ENCODE assay signal across 8 mouse cellular contexts in the genomic region with DNA sequence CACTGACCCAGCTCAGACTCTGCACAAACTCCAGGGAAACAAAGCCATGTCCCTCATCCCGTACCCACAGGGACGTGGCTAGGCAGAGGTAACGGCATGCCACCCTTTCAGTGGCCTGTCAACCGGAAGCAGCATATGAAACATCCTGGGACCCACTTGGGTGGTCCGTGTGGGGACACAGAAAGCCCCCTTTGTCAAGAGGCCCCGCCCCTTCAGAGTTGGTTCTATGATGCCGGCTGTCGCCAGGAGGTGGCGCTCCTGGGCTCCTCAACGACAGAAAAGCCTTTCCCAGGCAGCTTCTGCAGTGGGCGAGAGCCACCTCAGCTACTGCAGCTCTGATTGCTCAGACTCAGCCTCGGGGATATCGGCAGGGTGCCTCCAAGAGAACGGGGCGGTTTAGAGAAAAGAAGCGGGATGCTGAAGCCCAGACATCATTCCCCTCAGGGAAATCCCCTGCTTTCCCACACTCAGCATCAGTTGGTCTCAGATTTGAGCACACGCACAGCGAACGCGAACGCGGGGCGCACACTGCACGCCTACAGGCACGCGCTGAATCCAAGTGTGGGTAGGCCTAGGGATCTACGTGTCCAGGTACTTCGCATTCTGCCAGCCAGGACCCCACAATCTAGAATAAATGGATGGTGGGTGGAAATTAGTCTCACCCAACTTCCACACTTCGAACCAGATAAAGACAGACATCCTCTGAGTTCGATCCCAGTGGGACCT. TPM values are rescaled to one million over a fixed set of nuclear protein-coding genes. Genes with fewer than 3 reads are reported as not detected.
DNase-seq lines count a peak whose midpoint lies in the region; ATAC-seq and TF ChIP-seq lines count a peak whose summit lies in the region.

No protein-coding gene starts in this region.

- H3K4me1 ChIP-seq in ES-E14 (ENCODE audit: control insufficient read depth in 2 of 2, insufficient read depth in 2 of 2, low read length in 2 of 2, poor library complexity in 1 of 2), result peaks cover 0 to 8% of the 10 kb centered on the region in 2 experiments; a peak in 1 of 4 replicates
- peaks cover 8% of the 10 kb centered on the region for H3K4me1 ChIP-seq in cerebellum, adult 2 months (ENCODE audit: control insufficient read depth, insufficient read depth, low read length)
- H3K4me1 ChIP-seq in lung, postnatal 0 days (ENCODE audit: insufficient read depth, low read depth, low read length), result no peaks in the 10 kb centered on the region

- H3K4me2 ChIP-seq in lung, postnatal 0 days (replicated peaks; ENCODE audit: low read depth, low read length), result no peak overlapping the region

- 5% methylated on average over 30 of the region's 30 CpGs for WGBS in cerebellum, adult 2 months
- 11% methylated on average over 30 of the region's 30 CpGs for WGBS in lung, postnatal 0 days

- H3K36me3 ChIP-seq in ES-E14 (ENCODE audit: control insufficient read depth, insufficient read depth, low read length, poor library complexity, severe bottlenecking), result no peaks in the 10 kb centered on the region
- no peaks in the 10 kb centered on the region for H3K36me3 ChIP-seq in lung, postnatal 0 days (ENCODE audit: insufficient read depth, low read length)

- H3K27me3 ChIP-seq in cerebellum, adult 2 months (ENCODE audit: control insufficient read depth, insufficient read depth, low read length), result no peaks in the 10 kb centered on the region
- peaks cover 28% of the 10 kb centered on the region; the same call in 1 of the 2 replicates for H3K27me3 ChIP-seq in lung, postnatal 0 days (replicated peaks; ENCODE audit: insufficient read depth, low read length)

- peak; percentile 76 for TF ChIP-seq CTCF in cerebellum, adult 2 months (IDR thresholded peaks at IDR 0.05; ENCODE audit: borderline replicate concordance, insufficient read depth, low read depth, low read length)
- peak; percentile 89 for TF ChIP-seq CTCF in lung, postnatal 0 days (IDR thresholded peaks at IDR 0.05)

- no peak for TF ChIP-seq EP300 in lung, postnatal 0 days (IDR thresholded peaks at IDR 0.05)

- peak; percentile 91 for ATAC-seq in frontal cortex, adult (ENCODE audit: low TSS enrichment)
- ATAC-seq in hematopoietic stem cell, adult 5-6 weeks (replicated peaks in 1 of 2; ENCODE audit: insufficient read depth in 1 of 2, low FRiP score in 2 of 2, low TSS enrichment in 1 of 2, low read depth in 1 of 2, poor library complexity in 2 of 2, severe bottlenecking in 2 of 2), result peak; percentile 69 to 78
- ATAC-seq in lung, postnatal 0 days, result peak; percentile 67

- no peaks in the 10 kb centered on the region for H3K9me3 ChIP-seq in ES-E14 (ENCODE audit: control insufficient read depth, insufficient read depth, low read depth, low read length)
- no peaks in the 10 kb centered on the region for H3K9me3 ChIP-seq in lung, postnatal 0 days (ENCODE audit: low read length)

- H3K9ac ChIP-seq in ES-E14 (ENCODE audit: insufficient read depth, low read depth, low read length, poor library complexity, severe bottlenecking), result no peak overlapping the region
- H3K9ac ChIP-seq in lung, postnatal 0 days (replicated peaks; ENCODE audit: low read depth), result no peak overlapping the region

- peak; percentile 66 for DNase-seq in ES-E14 (ENCODE audit: low read depth, low spot score)
- peak; percentile 80 to 89 for DNase-seq in cerebellum, adult 2 months
- DNase-seq in layer of hippocampus, adult 8-10 months (ENCODE audit: low spot score in 2 of 2), result peak; percentile 78 to 86
- DNase-seq in lung, postnatal 0 days (ENCODE audit: low spot score), result peak; percentile 82
- DNase-seq in retina, adult 2 months (ENCODE audit: low read depth, low spot score), result peak; percentile 41
- peak; percentile 86 for DNase-seq in thymus, postnatal 25 days

- peak overlapping the region; percentile 33 to 55; a peak in 3 of 4 replicates for H3K4me3 ChIP-seq in ES-E14 (ENCODE audit: insufficient read depth in 1 of 2, low read depth in 1 of 2, low read length in 2 of 2, poor library complexity in 1 of 2, severe bottlenecking in 1 of 2)
- H3K4me3 ChIP-seq in cerebellum, adult 2 months (replicated peaks; ENCODE audit: insufficient read depth, low read depth, low read length), result peak overlapping the region; percentile 48
- H3K4me3 ChIP-seq in lung, postnatal 0 days (ENCODE audit: low read depth, low read length), result no peak overlapping the region

- in situ Hi-C loops in ES-E14 (cut with MboI; ENCODE audit: low sequenced_read_pairs in 2 of 2, unreplicated experiment in 2 of 2), result no loop called here

- TF ChIP-seq POLR2A in cerebellum, adult 2 months (IDR thresholded peaks at IDR 0.05; ENCODE audit: borderline replicate concordance, insufficient read depth, low read length), result no peak

- H3K27ac ChIP-seq in ES-E14 (ENCODE audit: insufficient read depth, low read depth, low read length, poor library complexity, severe bottlenecking), result no peak overlapping the region
- no peak overlapping the region for H3K27ac ChIP-seq in cerebellum, adult 2 months (ENCODE audit: insufficient read depth, low read length)
- no peak overlapping the region for H3K27ac ChIP-seq in lung, postnatal 0 days (ENCODE audit: low read length)

TF ChIP-seq in ES-E14, 5 proteins besides CTCF, POLR2A, EP300 and RAD21:
- TF ChIP-seq CHD2 (IDR thresholded peaks at IDR 0.05; ENCODE audit: low read depth, low read length) (no peak), MAFK (IDR thresholded peaks at IDR 0.05; ENCODE audit: insufficient read depth, low read depth, low read length) (no peak), HCFC1 (IDR thresholded peaks at IDR 0.05; ENCODE audit: borderline replicate concordance, insufficient read depth, low read length) (no peak), ZNF384 (IDR thresholded peaks at IDR 0.05; ENCODE audit: low read depth, low read length) (no peak), ZC3H11A (IDR thresholded peaks at IDR 0.05; ENCODE audit: borderline replicate concordance, low read depth, low read length) (no peak)

RNA-seq across cellular contexts. Expression of a gene that starts 10.7 kb away (rescaled TPM):
- not detected in 2 replicates for total RNA-seq in ES-E14 (2012; rRNA removed)
- polyA plus RNA-seq in cerebellum, adult 2 months (2012; rRNA removed), result not detected in 2 replicates
- total RNA-seq in hematopoietic stem cell, adult 5-6 weeks (2017), result not detected in 2 replicates
- total RNA-seq in layer of hippocampus, adult 8-10 months (2022), result not detected
- not detected in 2 replicates for polyA plus RNA-seq in lung, postnatal 0 days (2015; fragmentation: Nextera tagmentation; extraction: Ambion mirVana)

RNA-seq across cellular contexts. Expression of a gene that starts 24.1 kb away (rescaled TPM):
- 12.6 and 13.9 TPM in 2 replicates for total RNA-seq in ES-E14 (2012; rRNA removed)
- 4.1 and 4.6 TPM in 2 replicates for polyA plus RNA-seq in cerebellum, adult 2 months (2012; rRNA removed)
- total RNA-seq in hematopoietic stem cell, adult 5-6 weeks (2017), result 10.6 and 12.3 TPM in 2 replicates
- total RNA-seq in layer of hippocampus, adult 8-10 months (2022), result 1 to 10 TPM; 1.7 to 3.9 (median 2.4) TPM
- polyA plus RNA-seq in lung, postnatal 0 days (2015; fragmentation: Nextera tagmentation; extraction: Ambion mirVana), result 6.2 and 6.9 TPM in 2 replicates

RNA-seq across cellular contexts. Expression of a gene that starts 42.1 kb away (rescaled TPM):
- 1.1 and 1.2 TPM in 2 replicates for total RNA-seq in ES-E14 (2012; rRNA removed)
- polyA plus RNA-seq in cerebellum, adult 2 months (2012; rRNA removed), result 8.7 and 10.5 TPM in 2 replicates
- 2.9 and 3.0 TPM in 2 replicates for total RNA-seq in hematopoietic stem cell, adult 5-6 weeks (2017)
- 10 to 100 TPM in 2 of 4 experiments, 1 to 10 TPM in 2; 6.9 to 11.9 (median 9.6) TPM for total RNA-seq in layer of hippocampus, adult 8-10 months (2022)
- 9.4 and 9.8 TPM in 2 replicates for polyA plus RNA-seq in lung, postnatal 0 days (2015; fragmentation: Nextera tagmentation; extraction: Ambion mirVana)
